Mouse (Mus musculus): ENCODE results near the gene Diexf. TPM values are rescaled to one million over a fixed set of nuclear protein-coding genes. Genes with fewer than 3 reads are reported as not detected.

Diexf gene
- polyA plus RNA-seq, 1 experiment from 2014 or later, result 10.2 TPM

GRCm38 (mm10) chr1:193062618-193063017 is 67.5 kb downstream of the Diexf start:
- no peak for DNase-seq (ENCODE audit: extremely low spot score, low spot score)
- Histone ChIP-seq H3K27me3 (ENCODE audit: poor library complexity, severe bottlenecking) (no peaks in the 10 kb centered on the region), H3K36me3 (replicated peaks) (no peaks in the 10 kb centered on the region), H3K4me3 (no peak overlapping the region), H3K9me3 (no peaks in the 10 kb centered on the region), H3K27ac (no peak overlapping the region), H3K4me1 (no peaks in the 10 kb centered on the region)
- WGBS, result 91% methylated on average over 3 of the region's 3 CpGs

- Histone ChIP-seq H3K4me1 (no peaks in the 10 kb centered on the region), H3K4me3 (no peak overlapping the region), H3K36me3 (replicated peaks) (no peaks in the 10 kb centered on the region), H3K27ac (no peak overlapping the region), H3K9me3 (no peaks in the 10 kb centered on the region), H3K27me3 (ENCODE audit: poor library complexity, severe bottlenecking) (no peaks in the 10 kb centered on the region)
- no peak for DNase-seq (ENCODE audit: extremely low spot score, low spot score)
- 94% methylated on average over 2 of the region's 2 CpGs for WGBS
Observed at GRCm38 (mm10) chr1:193060167-193060566, 69.9 kb downstream of the Diexf start.

- 78% methylated on average over 5 of the region's 5 CpGs for WGBS
- DNase-seq (ENCODE audit: extremely low spot score, low spot score), result no peak
- Histone ChIP-seq H3K27me3 (ENCODE audit: poor library complexity, severe bottlenecking) (no peaks in the 10 kb centered on the region), H3K4me3 (no peak overlapping the region), H3K27ac (no peak overlapping the region), H3K9me3 (no peaks in the 10 kb centered on the region), H3K36me3 (replicated peaks) (no peaks in the 10 kb centered on the region), H3K4me1 (no peaks in the 10 kb centered on the region)
Observed at GRCm38 (mm10) chr1:193059596-193059995, 70.5 kb downstream of the Diexf start.

- Histone ChIP-seq H3K27me3 (ENCODE audit: poor library complexity, severe bottlenecking) (no peaks in the 10 kb centered on the region), H3K9me3 (no peaks in the 10 kb centered on the region), H3K4me3 (no peak overlapping the region), H3K36me3 (replicated peaks) (no peaks in the 10 kb centered on the region), H3K4me1 (peaks cover 4% of the 10 kb centered on the region; the same call in 1 of the 2 replicates), H3K27ac (no peak overlapping the region)
- no peak for DNase-seq (ENCODE audit: extremely low spot score, low spot score)
- 79% methylated on average over 5 of the region's 5 CpGs for WGBS
Observed at GRCm38 (mm10) chr1:193054401-193054800, 75.7 kb downstream of the Diexf start.

- 85% methylated on average over 5 of the region's 5 CpGs for WGBS
- Histone ChIP-seq H3K27me3 (ENCODE audit: poor library complexity, severe bottlenecking) (no peaks in the 10 kb centered on the region), H3K9me3 (no peaks in the 10 kb centered on the region), H3K27ac (no peak overlapping the region), H3K4me1 (peaks cover 4% of the 10 kb centered on the region; the same call in 1 of the 2 replicates), H3K4me3 (no peak overlapping the region), H3K36me3 (replicated peaks) (no peaks in the 10 kb centered on the region)
- DNase-seq (ENCODE audit: extremely low spot score, low spot score), result no peak
Observed at GRCm38 (mm10) chr1:193053065-193053464, 77.0 kb downstream of the Diexf start.

GRCm38 (mm10) chr1:193047616-193048015 is 82.5 kb downstream of the Diexf start:
- Histone ChIP-seq H3K36me3 (replicated peaks) (no peaks in the 10 kb centered on the region), H3K9me3 (no peaks in the 10 kb centered on the region), H3K4me3 (no peak overlapping the region), H3K27me3 (ENCODE audit: poor library complexity, severe bottlenecking) (no peaks in the 10 kb centered on the region), H3K27ac (no peak overlapping the region), H3K4me1 (peaks cover 5% of the 10 kb centered on the region; the same call in 1 of the 2 replicates)
- DNase-seq (ENCODE audit: extremely low spot score, low spot score), result no peak
- WGBS, result 91% methylated on average over 4 of the region's 4 CpGs

GRCm38 (mm10) chr1:193042760-193043295 is 87.2 kb downstream of the Diexf start:
- H3K36me3 ChIP-seq (replicated peaks), result no peaks in the 10 kb centered on the region
- no peak for DNase-seq (ENCODE audit: extremely low spot score, low spot score)
- no peaks in the 10 kb centered on the region for H3K27me3 ChIP-seq (ENCODE audit: poor library complexity, severe bottlenecking)
- 69% methylated on average over 3 of the region's 3 CpGs for WGBS
- no peak overlapping the region for H3K4me3 ChIP-seq
- no peaks in the 10 kb centered on the region for H3K9me3 ChIP-seq
- peaks cover 5% of the 10 kb centered on the region; the same call in 1 of the 2 replicates for H3K4me1 ChIP-seq
- no peak overlapping the region for H3K27ac ChIP-seq

Other genes with a start within 250 kb of the Diexf start
- 4.4 and 4.5 TPM in 2 replicates for gene Syt14, start 94.5 kb downstream of the Diexf start, polyA plus RNA-seq (2016; fragmentation: Nextera tagmentation; extraction: Ambion mirVana)
- 3.8 and 3.9 TPM in 2 replicates for gene Irf6, start 22.8 kb upstream of the Diexf start, polyA plus RNA-seq (2016; fragmentation: Nextera tagmentation; extraction: Ambion mirVana)
- gene A130010J15Rik, start 37.8 kb upstream of the Diexf start, polyA plus RNA-seq (2016; fragmentation: Nextera tagmentation; extraction: Ambion mirVana), result 17.0 and 18.1 TPM in 2 replicates
- 1.5 and 2.0 TPM in 2 replicates for gene Traf3ip3, start 71.4 kb upstream of the Diexf start, polyA plus RNA-seq (2016; fragmentation: Nextera tagmentation; extraction: Ambion mirVana)
- gene Lamb3, start 77.4 kb upstream of the Diexf start, polyA plus RNA-seq (2016; fragmentation: Nextera tagmentation; extraction: Ambion mirVana), result 0.14 and 0.20 TPM in 2 replicates
- 0.12 and 0.14 TPM in 2 replicates for gene Hsd11b1, start 133.8 kb upstream of the Diexf start, polyA plus RNA-seq (2016; fragmentation: Nextera tagmentation; extraction: Ambion mirVana)
- 5.6 and 6.1 TPM in 2 replicates for gene G0s2, start 142.9 kb upstream of the Diexf start, polyA plus RNA-seq (2016; fragmentation: Nextera tagmentation; extraction: Ambion mirVana)
- gene Camk1g, start 240.0 kb upstream of the Diexf start, polyA plus RNA-seq (2016; fragmentation: Nextera tagmentation; extraction: Ambion mirVana), result 12.1 and 12.2 TPM in 2 replicates